Mouse (Mus musculus) hindbrain, embryonic 11.5 days (tissue): ENCODE data around the gene Slc30a7. TPM values are rescaled to one million over a fixed set of nuclear protein-coding genes. Genes with fewer than 3 reads are reported as not detected.

Experiments
- ATAC-seq: fragments of 200-750 bp; cut with Nextera tagmentation; 2 replicates; pipeline ENCODE4 v1.8.0; 2017; ENCODE audit warnings: mild to moderate bottlenecking, moderate TSS enrichment, moderate library complexity; ENCODE audit not compliant: low FRiP score
- DNase-seq: peaks from one replicate; pipeline ENCODE4 v3.0.0-alpha.2; 2015; ENCODE audit warnings: low spot score
- H3K27ac ChIP-seq: fragments of 300-500 bp; sonication (generic); 2 replicates; pipeline ENCODE4 v1.5.1; 2014; ENCODE audit warnings: mild to moderate bottlenecking, low read depth, low read length
- H3K27me3 ChIP-seq: fragments of 300-500 bp; sonication (generic); 2 replicates; pipeline ENCODE4 v1.6.1; 2014; ENCODE audit warnings: mild to moderate bottlenecking, low read length, moderate library complexity, mixed read lengths; ENCODE audit not compliant: control insufficient read depth, insufficient read depth
- H3K36me3 ChIP-seq: fragments of 300-500 bp; sonication (generic); 2 replicates; pipeline ENCODE4 v1.6.1; 2014; ENCODE audit warnings: mild to moderate bottlenecking, low read length, moderate library complexity, mixed read lengths; ENCODE audit not compliant: control insufficient read depth, insufficient read depth
- H3K4me1 ChIP-seq: fragments of 300-500 bp; sonication (generic); replicated peaks from 2 replicates; pipeline ENCODE4 v1.6.1; 2014; ENCODE audit warnings: low read length, mixed read lengths; ENCODE audit not compliant: control insufficient read depth, insufficient read depth
- H3K4me2 ChIP-seq: fragments of 300-500 bp; sonication (generic); replicated peaks from 2 replicates; pipeline ENCODE4 v1.6.1; 2014; ENCODE audit warnings: mild to moderate bottlenecking, low read depth, low read length
- H3K4me3 ChIP-seq: fragments of 300-500 bp; sonication (generic); 2 replicates; pipeline ENCODE4 v1.5.1; 2014; ENCODE audit warnings: low read depth, low read length
- H3K9ac ChIP-seq: fragments of 300-500 bp; sonication (generic); 2 replicates; pipeline ENCODE4 v1.6.1; 2014; ENCODE audit warnings: low read depth, low read length
- H3K9me3 ChIP-seq: fragments of 300-500 bp; sonication (generic); 2 replicates; pipeline ENCODE4 v1.6.1; 2016; ENCODE audit warnings: low read length; ENCODE audit not compliant: control insufficient read depth
- WGBS: fragments of 180-500 bp; shearing (Covaris S2); extraction: QIAGEN DNeasy Blood & Tissue Kit; methylation state at CpG from one replicate; pipeline ENCODE4 v1.1.7; 2014; 5-methylcytosine and 5-hydroxymethylcytosine counted together
- polyA plus RNA-seq: library from polyadenylated mRNA; unstranded; fragments of >200 nt; fragmentation: Nextera tagmentation; extraction: Ambion mirVana; gene quantifications from 2 replicates; pipeline ENCODE4 v1.2.1, GENCODE M21; 2014

Slc30a7 gene
- polyA plus RNA-seq, 1 experiment from 2014 or later = 31.2 TPM

- H3K4me1 ChIP-seq = no peaks in the 10 kb centered on the region
- H3K4me3 ChIP-seq = no peak overlapping the region
- 96% methylated on average over 10 of the region's 10 CpGs for WGBS
- no peaks in the 10 kb centered on the region for H3K27me3 ChIP-seq
- H3K9ac ChIP-seq = no peak overlapping the region
- DNase-seq (no peak), ATAC-seq (no peak)
- no peaks in the 10 kb centered on the region for H3K9me3 ChIP-seq
- H3K36me3 ChIP-seq = no peaks in the 10 kb centered on the region
- H3K4me2 ChIP-seq = no peak overlapping the region
- no peak overlapping the region for H3K27ac ChIP-seq
Measured at GRCm38 (mm10) chr3:116025701-116026100, 18.5 kb upstream of the Slc30a7 start.

DNA sequence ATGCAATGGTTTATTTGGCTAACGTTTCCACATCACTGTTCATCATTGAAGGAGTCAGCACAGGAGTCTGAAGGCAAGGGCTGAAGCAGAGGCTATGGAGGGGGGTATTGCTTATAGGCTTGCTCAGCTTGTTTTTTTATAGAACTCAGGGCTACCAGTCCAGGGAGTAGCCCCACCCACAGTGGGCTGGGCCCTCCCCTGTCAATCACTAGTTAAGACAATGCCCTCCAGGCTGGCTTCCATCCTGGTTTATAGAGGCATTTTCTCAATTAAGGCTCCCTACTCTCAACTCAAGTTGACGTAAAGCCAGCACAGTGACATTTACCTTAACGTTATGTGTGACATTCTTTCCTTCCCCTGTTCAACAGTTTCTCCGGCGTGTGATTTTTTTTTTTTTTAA lies 17.5 kb upstream of the Slc30a7 start:
- no peak overlapping the region for H3K4me2 ChIP-seq
- no peaks in the 10 kb centered on the region for H3K9me3 ChIP-seq
- WGBS = 87% methylated on average over 5 of the region's 5 CpGs
- no peak overlapping the region for H3K4me3 ChIP-seq
- no peaks in the 10 kb centered on the region for H3K27me3 ChIP-seq
- H3K36me3 ChIP-seq = no peaks in the 10 kb centered on the region
- H3K27ac ChIP-seq = no peak overlapping the region
- DNase-seq = no peak
- no peak for ATAC-seq
- no peak overlapping the region for H3K9ac ChIP-seq
- no peaks in the 10 kb centered on the region for H3K4me1 ChIP-seq

- ATAC-seq (no peak), DNase-seq (no peak)
- Histone ChIP-seq H3K4me3 (no peak overlapping the region), H3K36me3 (no peaks in the 10 kb centered on the region), H3K4me1 (no peaks in the 10 kb centered on the region), H3K27ac (no peak overlapping the region), H3K4me2 (no peak overlapping the region), H3K9ac (no peak overlapping the region), H3K9me3 (no peaks in the 10 kb centered on the region), H3K27me3 (no peaks in the 10 kb centered on the region)
- WGBS = 92% methylated on average over 12 of the region's 12 CpGs
Measured at GRCm38 (mm10) chr3:116024236-116024635, 17.0 kb upstream of the Slc30a7 start.

DNA sequence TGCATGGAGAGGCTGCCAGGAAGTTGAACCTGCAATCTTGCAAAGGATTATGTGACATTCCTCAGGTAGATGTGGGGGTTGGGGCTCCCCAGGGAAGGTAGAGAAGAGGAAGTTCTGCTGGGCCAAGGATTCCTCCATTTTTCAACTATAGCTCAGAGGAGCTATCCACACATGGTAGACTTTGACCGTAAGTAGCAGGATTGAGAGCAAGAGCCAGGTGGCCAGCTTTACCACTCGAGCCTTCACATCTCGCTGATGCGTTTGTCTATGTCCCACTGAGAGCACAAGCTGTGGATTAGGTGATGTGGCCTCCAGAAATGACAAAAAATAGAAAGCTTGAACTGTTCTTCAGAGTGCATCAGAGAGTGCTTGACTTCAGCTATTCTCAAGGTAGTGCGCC lies 11.9 kb upstream of the Slc30a7 start:
- no peak for DNase-seq
- Histone ChIP-seq H3K27me3 (no peaks in the 10 kb centered on the region), H3K36me3 (no peaks in the 10 kb centered on the region), H3K4me1 (no peaks in the 10 kb centered on the region), H3K9ac (no peak overlapping the region), H3K4me3 (no peak overlapping the region), H3K4me2 (no peak overlapping the region), H3K27ac (no peak overlapping the region), H3K9me3 (no peaks in the 10 kb centered on the region)
- ATAC-seq = no peak
- WGBS = 94% methylated on average over 5 of the region's 5 CpGs

GRCm38 (mm10) chr3:116018606-116019005 lies 11.4 kb upstream of the Slc30a7 start:
- no peak overlapping the region for H3K4me3 ChIP-seq
- no peak for DNase-seq

DNA sequence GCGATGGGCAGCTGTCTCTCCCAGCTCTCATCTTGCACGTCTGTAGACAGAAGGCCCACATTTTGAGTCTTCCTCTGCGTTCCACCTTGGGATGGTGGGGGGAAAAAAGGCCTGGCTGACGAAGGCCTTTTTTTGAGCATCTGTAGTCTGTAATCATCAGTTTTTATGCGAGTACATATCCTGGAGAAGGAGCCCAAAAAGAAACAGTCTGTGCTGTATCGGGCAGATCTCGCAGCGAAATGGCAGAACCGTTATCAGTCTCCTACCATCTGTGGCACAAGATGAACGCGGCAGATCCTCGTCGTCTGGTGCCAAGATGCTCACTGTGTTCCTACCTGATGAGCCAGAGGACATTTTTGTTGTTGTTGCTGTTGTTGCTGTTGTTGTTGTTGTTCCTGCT lies 8.9 kb upstream of the Slc30a7 start:
- Histone ChIP-seq H3K9ac (no peak overlapping the region), H3K4me1 (no peaks in the 10 kb centered on the region)
- ATAC-seq = no peak

More at GRCm38 (mm10) chr3:116018606-116019005, 11.4 kb upstream of the Slc30a7 start:
- no peak overlapping the region for H3K27ac ChIP-seq
- H3K27me3 ChIP-seq = no peaks in the 10 kb centered on the region
- no peak overlapping the region for H3K4me2 ChIP-seq
- H3K4me1 ChIP-seq = no peaks in the 10 kb centered on the region
- 79% methylated on average over 4 of the region's 4 CpGs for WGBS
- H3K9ac ChIP-seq = no peak overlapping the region
- H3K9me3 ChIP-seq = no peaks in the 10 kb centered on the region
- ATAC-seq = no peak
- no peaks in the 10 kb centered on the region for H3K36me3 ChIP-seq

GRCm38 (mm10) chr3:116014901-116015300 lies 7.7 kb upstream of the Slc30a7 start:
- no peak overlapping the region for H3K27ac ChIP-seq
- WGBS = 92% methylated on average over 6 of the region's 6 CpGs
- no peaks in the 10 kb centered on the region for H3K27me3 ChIP-seq
- H3K4me3 ChIP-seq = no peak overlapping the region
- H3K4me2 ChIP-seq = no peak overlapping the region
- DNase-seq = no peak
- H3K36me3 ChIP-seq = no peaks in the 10 kb centered on the region
- H3K4me1 ChIP-seq = no peaks in the 10 kb centered on the region
- no peaks in the 10 kb centered on the region for H3K9me3 ChIP-seq
- no peak overlapping the region for H3K9ac ChIP-seq
- ATAC-seq = no peak

More for the DNA sequence above, 8.9 kb upstream of the Slc30a7 start:
- no peaks in the 10 kb centered on the region for H3K36me3 ChIP-seq
- DNase-seq = no peak
- H3K4me2 ChIP-seq = no peak overlapping the region
- no peak overlapping the region for H3K4me3 ChIP-seq
- no peak overlapping the region for H3K27ac ChIP-seq
- no peaks in the 10 kb centered on the region for H3K9me3 ChIP-seq
- 94% methylated on average over 13 of the region's 13 CpGs for WGBS
- H3K27me3 ChIP-seq = no peaks in the 10 kb centered on the region

DNA sequence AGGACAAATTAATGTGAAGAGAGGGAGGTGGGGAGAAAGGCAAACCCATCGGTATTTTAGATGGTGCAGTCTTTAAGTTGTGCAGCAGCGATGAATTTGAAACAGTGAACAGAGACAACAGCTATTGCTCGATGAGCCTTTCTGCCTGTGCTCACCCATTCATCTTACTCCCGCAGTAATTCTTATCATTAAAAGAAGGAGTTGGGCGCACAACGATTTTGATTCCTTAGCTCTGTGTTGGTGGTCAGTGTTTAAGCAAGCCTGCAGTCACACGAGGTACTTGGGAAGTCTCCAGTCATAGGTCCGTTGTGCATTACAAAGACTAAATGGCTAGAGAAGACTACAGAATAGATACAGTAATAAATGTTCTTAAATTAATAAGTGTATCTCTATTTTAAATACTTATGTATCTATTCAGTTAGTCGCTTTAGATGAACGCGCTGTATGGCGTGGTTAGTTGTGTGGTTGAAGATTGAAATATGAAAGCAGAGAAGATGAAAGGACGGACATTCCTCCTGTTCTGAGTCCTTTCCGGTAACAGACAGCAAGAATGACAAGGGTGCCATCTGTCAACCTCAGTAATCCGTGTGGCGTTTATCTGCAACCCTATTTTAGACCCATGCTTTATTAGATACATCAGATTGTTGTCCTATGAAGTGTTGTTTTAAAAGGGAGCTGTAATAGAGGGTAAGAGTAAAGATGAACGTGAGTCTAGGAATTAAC lies 2.6 kb upstream of the Slc30a7 start:
- ATAC-seq = no peak
- no peak overlapping the region for H3K27ac ChIP-seq
- H3K36me3 ChIP-seq = no peaks in the 10 kb centered on the region
- H3K4me1 ChIP-seq = no peaks in the 10 kb centered on the region
- no peak overlapping the region for H3K4me3 ChIP-seq
- H3K9ac ChIP-seq = no peak overlapping the region
- DNase-seq = no peak
- 88% methylated on average over 17 of the region's 17 CpGs for WGBS
- H3K27me3 ChIP-seq = no peaks in the 10 kb centered on the region
- no peak overlapping the region for H3K4me2 ChIP-seq
- H3K9me3 ChIP-seq = no peaks in the 10 kb centered on the region

- H3K4me3 ChIP-seq = peak overlapping the region; percentile 91
- H3K4me1 ChIP-seq = no peaks in the 10 kb centered on the region
- H3K27me3 ChIP-seq = no peaks in the 10 kb centered on the region
- H3K4me2 ChIP-seq = peak overlapping the region; percentile 92
- H3K27ac ChIP-seq = peak overlapping the region; percentile 79
- H3K36me3 ChIP-seq = no peaks in the 10 kb centered on the region
- H3K9me3 ChIP-seq = no peaks in the 10 kb centered on the region
- ATAC-seq (peak; percentile 79), DNase-seq (peak; percentile 78)
- WGBS = under 1% methylated on average over 12 of the region's 12 CpGs
- H3K9ac ChIP-seq = peak overlapping the region; percentile 88
Measured at GRCm38 (mm10) chr3:116007941-116008440, 785 bp upstream of the Slc30a7 start.
